Mouse (Mus musculus) intestine, embryonic 16.5 days (tissue): ENCODE measurements around the gene Ldlrad3. TPM values are rescaled to one million over a fixed set of nuclear protein-coding genes. Genes with fewer than 3 reads are reported as not detected.
A peak's percentile ranks its signal among the peaks of the same experiment; 100 is the strongest.

Source experiments
- ATAC-seq: fragments of 200-750 bp; cut with Nextera tagmentation; 2 replicates; pipeline ENCODE4 v1.8.0; 2017; ENCODE audit warnings: moderate TSS enrichment, moderate library complexity
- H3K27ac ChIP-seq: fragments of 300-500 bp; sonication (generic); 2 replicates; pipeline ENCODE4 v1.5.1; 2014; ENCODE audit warnings: mild to moderate bottlenecking, low read length
- H3K27me3 ChIP-seq: fragments of 300-500 bp; sonication (generic); replicated peaks from 2 replicates; pipeline ENCODE4 v1.6.1; 2014; ENCODE audit warnings: low read length, control low read depth, mixed read lengths; ENCODE audit not compliant: control insufficient read depth, insufficient read depth
- H3K36me3 ChIP-seq: fragments of 300-500 bp; sonication (generic); 2 replicates; pipeline ENCODE4 v1.6.1; 2014; ENCODE audit warnings: low read length, control low read depth; ENCODE audit not compliant: control insufficient read depth, insufficient read depth
- H3K4me1 ChIP-seq: fragments of 300-500 bp; sonication (generic); 2 replicates; pipeline ENCODE4 v1.6.1; 2014; ENCODE audit warnings: low read length, control low read depth, mixed read lengths; ENCODE audit not compliant: control insufficient read depth, insufficient read depth
- H3K4me2 ChIP-seq: fragments of 300-500 bp; sonication (generic); 2 replicates; pipeline ENCODE4 v1.6.1; 2014; ENCODE audit warnings: low read depth, low read length, control low read depth
- H3K4me3 ChIP-seq: fragments of 300-500 bp; sonication (generic); 2 replicates; pipeline ENCODE4 v1.5.1; 2014; ENCODE audit warnings: mild to moderate bottlenecking, low read length
- H3K9ac ChIP-seq: fragments of 300-500 bp; sonication (generic); 2 replicates; pipeline ENCODE4 v1.6.1; 2014; ENCODE audit warnings: low read depth, low read length
- H3K9me3 ChIP-seq: fragments of 300-500 bp; sonication (generic); 2 replicates; pipeline ENCODE4 v1.6.1; 2016; ENCODE audit warnings: low read length, control low read depth; ENCODE audit not compliant: control insufficient read depth
- WGBS: fragments of 180-500 bp; shearing (Covaris S2); extraction: QIAGEN DNeasy Blood & Tissue Kit; methylation state at CpG from one replicate; pipeline ENCODE4 v1.1.7; 2014; 5-methylcytosine and 5-hydroxymethylcytosine counted together
- polyA plus RNA-seq: library from polyadenylated mRNA; unstranded; fragments of >200 nt; fragmentation: Nextera tagmentation; extraction: Ambion mirVana; gene quantifications from 2 replicates; pipeline ENCODE4 v1.2.1, GENCODE M21; 2015

Ldlrad3 gene
- polyA plus RNA-seq, 1 experiment from 2014 or later = 18.8 TPM

- peaks cover 5% of the 10 kb centered on the region; the same call in 1 of the 2 replicates for H3K4me1 ChIP-seq
- peak; percentile 13; the same call in 1 of the 2 replicates for ATAC-seq
Measured at GRCm38 (mm10) chr2:102011311-102011975, 174.7 kb downstream of the Ldlrad3 start.

GRCm38 (mm10) chr2:102009766-102010265 is 176.4 kb downstream of the Ldlrad3 start:
- no peak for ATAC-seq
- WGBS = 68% methylated on average over 6 of the region's 6 CpGs
- no peak overlapping the region for H3K4me2 ChIP-seq
- peaks cover 21% of the 10 kb centered on the region for H3K4me1 ChIP-seq
- H3K36me3 ChIP-seq = no peaks in the 10 kb centered on the region
- H3K9ac ChIP-seq = no peak overlapping the region
- H3K9me3 ChIP-seq = no peaks in the 10 kb centered on the region
- H3K4me3 ChIP-seq = no peak overlapping the region
- no peaks in the 10 kb centered on the region for H3K27me3 ChIP-seq
- H3K27ac ChIP-seq = no peak overlapping the region

More at GRCm38 (mm10) chr2:102011311-102011975, 174.7 kb downstream of the Ldlrad3 start:
- H3K4me3 ChIP-seq = no peak overlapping the region
- H3K27me3 ChIP-seq = no peaks in the 10 kb centered on the region
- WGBS = 64% methylated on average over 6 of the region's 6 CpGs
- no peak overlapping the region for H3K4me2 ChIP-seq
- H3K27ac ChIP-seq = no peak overlapping the region
- H3K9ac ChIP-seq = no peak overlapping the region
- H3K9me3 ChIP-seq = no peaks in the 10 kb centered on the region
- H3K36me3 ChIP-seq = no peaks in the 10 kb centered on the region

- no peak overlapping the region for H3K9ac ChIP-seq
Measured at GRCm38 (mm10) chr2:102006143-102006542, 180.0 kb downstream of the Ldlrad3 start.

GRCm38 (mm10) chr2:102005377-102006007 is 180.7 kb downstream of the Ldlrad3 start:
- ATAC-seq = no peak
- H3K27ac ChIP-seq = no peak overlapping the region
- 32% methylated on average over 8 of the region's 8 CpGs for WGBS

More at GRCm38 (mm10) chr2:102006143-102006542, 180.0 kb downstream of the Ldlrad3 start:
- Histone ChIP-seq H3K4me3 (no peak overlapping the region), H3K4me2 (no peak overlapping the region), H3K27me3 (no peaks in the 10 kb centered on the region), H3K27ac (no peak overlapping the region), H3K9me3 (no peaks in the 10 kb centered on the region), H3K4me1 (peaks cover 52% of the 10 kb centered on the region), H3K36me3 (no peaks in the 10 kb centered on the region)
- WGBS = 34% methylated on average over 4 of the region's 4 CpGs
- no peak for ATAC-seq

GRCm38 (mm10) chr2:102003776-102004264 is 182.4 kb downstream of the Ldlrad3 start:
- peak overlapping the region; percentile 8; the same call in 1 of the 2 replicates for H3K27ac ChIP-seq
- no peak for ATAC-seq
- no peaks in the 10 kb centered on the region for H3K9me3 ChIP-seq
- no peaks in the 10 kb centered on the region for H3K27me3 ChIP-seq
- H3K4me3 ChIP-seq = no peak overlapping the region
- no peak overlapping the region for H3K9ac ChIP-seq
- H3K4me2 ChIP-seq = no peak overlapping the region
- H3K36me3 ChIP-seq = no peaks in the 10 kb centered on the region
- WGBS = 50% methylated on average over 7 of the region's 7 CpGs
- H3K4me1 ChIP-seq = peaks cover 55% of the 10 kb centered on the region

More at GRCm38 (mm10) chr2:102005377-102006007, 180.7 kb downstream of the Ldlrad3 start:
- Histone ChIP-seq H3K4me2 (no peak overlapping the region), H3K9ac (no peak overlapping the region), H3K27me3 (no peaks in the 10 kb centered on the region), H3K4me1 (peaks cover 52% of the 10 kb centered on the region), H3K9me3 (no peaks in the 10 kb centered on the region), H3K36me3 (no peaks in the 10 kb centered on the region), H3K4me3 (no peak overlapping the region)

GRCm38 (mm10) chr2:102002974-102003775 is 183.0 kb downstream of the Ldlrad3 start:
- peak; percentile 55 for ATAC-seq
- Histone ChIP-seq H3K4me1 (peaks cover 55% of the 10 kb centered on the region), H3K27ac (peak overlapping the region; percentile 8; the same call in 1 of the 2 replicates), H3K9ac (no peak overlapping the region), H3K36me3 (no peaks in the 10 kb centered on the region), H3K4me3 (no peak overlapping the region), H3K4me2 (no peak overlapping the region), H3K27me3 (no peaks in the 10 kb centered on the region), H3K9me3 (no peaks in the 10 kb centered on the region)
- 35% methylated on average over 8 of the region's 8 CpGs for WGBS

- Histone ChIP-seq H3K9me3 (no peaks in the 10 kb centered on the region), H3K27me3 (no peaks in the 10 kb centered on the region), H3K4me1 (peaks cover 55% of the 10 kb centered on the region), H3K27ac (0 out of 2 replicates have a peak overlapping the region, but pooled peaks have one; percentile 8), H3K36me3 (no peaks in the 10 kb centered on the region), H3K4me2 (no peak overlapping the region), H3K4me3 (no peak overlapping the region), H3K9ac (no peak overlapping the region)
- WGBS = 49% methylated on average over 12 of the region's 12 CpGs
- peak; percentile 16; the same call in 1 of the 2 replicates for ATAC-seq
Measured at GRCm38 (mm10) chr2:102002408-102002973, 183.7 kb downstream of the Ldlrad3 start.

GRCm38 (mm10) chr2:102001661-102002060 is 184.5 kb downstream of the Ldlrad3 start:
- no peak overlapping the region for H3K4me3 ChIP-seq
- no peaks in the 10 kb centered on the region for H3K27me3 ChIP-seq
- no peaks in the 10 kb centered on the region for H3K36me3 ChIP-seq
- H3K4me1 ChIP-seq = peaks cover 54% of the 10 kb centered on the region
- WGBS = 0% methylated on average over 1 of the region's 1 CpGs
- no peak overlapping the region for H3K4me2 ChIP-seq
- no peak for ATAC-seq
- H3K9ac ChIP-seq = no peak overlapping the region
- no peaks in the 10 kb centered on the region for H3K9me3 ChIP-seq
- H3K27ac ChIP-seq = no peak overlapping the region
